Mouse (Mus musculus) heart, adult 2 months (tissue): Measurements from ENCODE around the gene Prdm11.

Experiments used
- CTCF ChIP-seq: fragments of 200-600 bp; IDR thresholded peaks from 2 replicates; pipeline ENCODE4 v1.8.1; 2022; ENCODE audit warnings: antibody characterized with exemption, mild to moderate bottlenecking, moderate library complexity
- POLR2A ChIP-seq: fragments of 200-500 bp; IDR thresholded peaks from 2 replicates; pipeline ENCODE4 v1.6.1; 2011; ENCODE audit warnings: mild to moderate bottlenecking, low read depth, low read length, control low read depth; ENCODE audit not compliant: insufficient read depth

DNA sequence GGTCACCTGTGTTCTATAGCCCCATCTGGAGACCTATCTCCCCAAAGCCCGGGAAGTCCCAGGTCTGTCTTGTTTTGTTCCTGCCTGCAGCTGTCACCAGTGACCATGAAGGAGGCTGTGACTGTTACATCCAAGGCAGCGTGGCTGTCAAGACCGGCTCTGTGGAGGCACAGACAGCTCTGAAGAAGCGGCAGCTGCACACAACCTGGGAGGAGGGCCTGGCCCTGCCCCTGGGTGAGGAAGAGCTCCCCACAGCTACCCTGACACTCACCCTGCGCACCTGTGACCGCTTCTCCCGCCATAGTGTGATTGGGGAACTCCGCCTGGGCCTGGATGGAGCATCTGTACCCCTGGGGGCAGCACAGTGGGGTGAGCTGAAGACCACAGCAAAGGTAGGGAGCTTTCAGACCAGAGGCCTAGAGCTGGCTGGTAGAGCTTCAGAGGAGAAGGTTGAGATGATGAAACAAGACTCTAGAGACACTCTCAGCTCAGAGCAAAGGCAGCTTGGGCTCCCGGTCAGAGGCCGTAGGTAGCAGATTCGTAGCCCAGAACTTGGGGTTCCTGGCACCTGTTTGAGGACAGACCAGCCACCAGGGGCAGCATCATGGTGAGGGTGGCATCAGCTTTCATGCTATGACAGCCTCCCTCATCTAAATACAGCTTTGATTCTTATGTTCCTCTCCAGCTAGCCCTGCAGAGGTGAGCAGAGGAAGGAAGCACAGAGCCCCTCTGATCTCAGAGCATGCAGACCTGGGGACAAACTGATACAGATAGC, 100.0 kb downstream of the Prdm11 start:
- TF ChIP-seq POLR2A, result no peak
- no peak for TF ChIP-seq CTCF
